Mouse (Mus musculus): Measurements from ENCODE around the gene Casp8.
"Not testable (repeated sequence)": the region's sequence is repeated elsewhere in the genome, so short reads cannot be mapped to it uniquely, and the experiment has no call there.

Casp8 gene

GRCm38 (mm10) chr1:58800644-58801043 is 5.5 kb downstream of the Casp8 start:
- not testable (repeated sequence) for DNase-seq (ENCODE audit: low read depth, low spot score)

- no peak for DNase-seq (ENCODE audit: low read depth, low spot score)
These were observed 6.5 kb downstream of the Casp8 start for GRCm38 (mm10) chr1:58801558-58802285.

GRCm38 (mm10) chr1:58802322-58803273 is 7.4 kb downstream of the Casp8 start:
- DNase-seq (ENCODE audit: low read depth, low spot score) = no peak

GRCm38 (mm10) chr1:58803531-58803930 is 8.4 kb downstream of the Casp8 start:
- no peak for DNase-seq (ENCODE audit: low read depth, low spot score)

- no peak for DNase-seq (ENCODE audit: low read depth, low spot score)
These were observed 11.5 kb downstream of the Casp8 start for GRCm38 (mm10) chr1:58806651-58807050.

- no peak for DNase-seq (ENCODE audit: low read depth, low spot score)
These were observed 31.1 kb downstream of the Casp8 start for GRCm38 (mm10) chr1:58826319-58826718.

GRCm38 (mm10) chr1:58830741-58831140 is 35.6 kb downstream of the Casp8 start:
- no peak for DNase-seq (ENCODE audit: low read depth, low spot score)

- no peak for DNase-seq (ENCODE audit: low read depth, low spot score)
These were observed 37.0 kb downstream of the Casp8 start for GRCm38 (mm10) chr1:58832198-58832597.

GRCm38 (mm10) chr1:58856811-58857210 is 61.6 kb downstream of the Casp8 start:
- not testable (repeated sequence) for DNase-seq (ENCODE audit: low read depth, low spot score)

- not testable (repeated sequence) for DNase-seq (ENCODE audit: low read depth, low spot score)
These were observed 64.0 kb downstream of the Casp8 start for GRCm38 (mm10) chr1:58859131-58859530.

GRCm38 (mm10) chr1:58859738-58860365 is 64.7 kb downstream of the Casp8 start:
- not testable (repeated sequence) for DNase-seq (ENCODE audit: low read depth, low spot score)

- not testable (repeated sequence) for DNase-seq (ENCODE audit: low read depth, low spot score)
These were observed 65.4 kb downstream of the Casp8 start for GRCm38 (mm10) chr1:58860586-58860985.

- DNase-seq (ENCODE audit: low read depth, low spot score) = not testable (repeated sequence)
These were observed 81.3 kb downstream of the Casp8 start for GRCm38 (mm10) chr1:58876500-58876899.

GRCm38 (mm10) chr1:58879291-58879690 is 84.1 kb downstream of the Casp8 start:
- not testable (repeated sequence) for DNase-seq (ENCODE audit: low read depth, low spot score)

- DNase-seq (ENCODE audit: low read depth, low spot score) = not testable (repeated sequence)
These were observed 88.1 kb downstream of the Casp8 start for GRCm38 (mm10) chr1:58883279-58883678.

GRCm38 (mm10) chr1:58885646-58886045 is 90.5 kb downstream of the Casp8 start:
- no peak for DNase-seq (ENCODE audit: low read depth, low spot score)

- no peak for DNase-seq (ENCODE audit: low read depth, low spot score)
These were observed 94.8 kb downstream of the Casp8 start for GRCm38 (mm10) chr1:58889826-58890546.

- not testable (repeated sequence) for DNase-seq (ENCODE audit: low read depth, low spot score)
These were observed 95.6 kb downstream of the Casp8 start for GRCm38 (mm10) chr1:58890697-58891290.

- DNase-seq (ENCODE audit: low read depth, low spot score) = not testable (repeated sequence)
These were observed 96.5 kb downstream of the Casp8 start for GRCm38 (mm10) chr1:58891481-58892170.

- DNase-seq (ENCODE audit: low read depth, low spot score) = not testable (repeated sequence)
These were observed 97.2 kb downstream of the Casp8 start for GRCm38 (mm10) chr1:58892386-58892785.
